Mouse (Mus musculus) heart, embryonic 15.5 days (tissue): ENCODE data around the gene 4930518I15Rik. TPM values are rescaled to one million over a fixed set of nuclear protein-coding genes. Genes with fewer than 3 reads are reported as not detected.
"Not testable (repeated sequence)": the region's sequence is repeated elsewhere in the genome, so short reads cannot be mapped to it uniquely, and the experiment has no call there.

Source experiments
- ATAC-seq: fragments of 200-750 bp; cut with Nextera tagmentation; replicated peaks from 2 replicates; pipeline ENCODE4 v1.8.0; 2017; ENCODE audit warnings: low read depth, moderate TSS enrichment; ENCODE audit not compliant: insufficient number of reproducible peaks, insufficient read depth, low FRiP score
- H3K27ac ChIP-seq: fragments of 300-500 bp; sonication (generic); 2 replicates; pipeline ENCODE4 v1.5.1; 2015; ENCODE audit warnings: mild to moderate bottlenecking, inconsistent platforms
- H3K27me3 ChIP-seq: fragments of 300-500 bp; sonication (generic); 2 replicates; pipeline ENCODE4 v1.6.1; 2015; ENCODE audit warnings: inconsistent platforms
- H3K36me3 ChIP-seq: fragments of 300-500 bp; sonication (generic); 2 replicates; pipeline ENCODE4 v1.6.1; 2015; ENCODE audit warnings: mild to moderate bottlenecking, inconsistent platforms
- H3K4me1 ChIP-seq: fragments of 300-500 bp; sonication (generic); replicated peaks from 2 replicates; pipeline ENCODE4 v1.6.1; 2015; ENCODE audit warnings: inconsistent platforms
- H3K4me2 ChIP-seq: fragments of 300-500 bp; sonication (generic); 2 replicates; pipeline ENCODE4 v1.6.1; 2015; ENCODE audit warnings: inconsistent platforms, mild to moderate bottlenecking, moderate library complexity
- H3K4me3 ChIP-seq: fragments of 300-500 bp; sonication (generic); 2 replicates; pipeline ENCODE4 v1.5.1; 2015; ENCODE audit warnings: mild to moderate bottlenecking, inconsistent platforms
- H3K9ac ChIP-seq: fragments of 300-500 bp; sonication (generic); 2 replicates; pipeline ENCODE4 v1.6.1; 2015; ENCODE audit warnings: mild to moderate bottlenecking, inconsistent platforms
- H3K9me3 ChIP-seq: fragments of 300-500 bp; sonication (generic); replicated peaks from 2 replicates; pipeline ENCODE4 v1.6.1; 2016; ENCODE audit warnings: inconsistent platforms
- WGBS: fragments of 180-500 bp; shearing (Covaris S2); methylation state at CpG from one replicate; pipeline ENCODE4 v1.1.7; 2015; ENCODE audit warnings: mixed read lengths; 5-methylcytosine and 5-hydroxymethylcytosine counted together
- polyA plus RNA-seq: library from polyadenylated mRNA; unstranded; fragments of >200 nt; fragmentation: Nextera tagmentation; extraction: Ambion mirVana; gene quantifications from 2 replicates; pipeline ENCODE4 v1.2.1, GENCODE M21; 2015

The 4930518I15Rik gene
- polyA plus RNA-seq, 1 experiment from 2014 or later, result 5.7 TPM

- Histone ChIP-seq H3K9ac (peak overlapping the region; percentile 95), H3K4me2 (peak overlapping the region; percentile 86), H3K27ac (peak overlapping the region; percentile 95), H3K9me3 (no peaks in the 10 kb centered on the region), H3K27me3 (no peaks in the 10 kb centered on the region), H3K4me1 (peaks cover 65% of the 10 kb centered on the region), H3K36me3 (peaks cover 17% of the 10 kb centered on the region), H3K4me3 (peak overlapping the region; percentile 73)
- ATAC-seq, result no peak
- WGBS, result 14% methylated on average over 20 of the region's 20 CpGs
These were observed 15.7 kb downstream of the 4930518I15Rik start for GRCm38 (mm10) chr2:156841841-156842706.

- Histone ChIP-seq H3K27me3 (no peaks in the 10 kb centered on the region), H3K9ac (peak overlapping the region; percentile 95), H3K4me3 (peak overlapping the region; percentile 73), H3K27ac (peak overlapping the region; percentile 95), H3K9me3 (no peaks in the 10 kb centered on the region), H3K36me3 (peaks cover 15% of the 10 kb centered on the region), H3K4me1 (peaks cover 65% of the 10 kb centered on the region), H3K4me2 (peak overlapping the region; percentile 86)
- 0 out of 2 replicates have a peak, but pooled peaks have one; percentile 3 for ATAC-seq
- WGBS, result under 1% methylated on average over 41 of the region's 42 CpGs
These were observed 16.5 kb downstream of the 4930518I15Rik start for GRCm38 (mm10) chr2:156841028-156841840.

GRCm38 (mm10) chr2:156840301-156841027 is 17.3 kb downstream of the 4930518I15Rik start:
- peaks cover 60% of the 10 kb centered on the region for H3K4me1 ChIP-seq
- peaks cover 20% of the 10 kb centered on the region for H3K36me3 ChIP-seq
- under 1% methylated on average over 66 of the region's 79 CpGs for WGBS
- H3K27ac ChIP-seq, result peak overlapping the region; percentile 95
- peak overlapping the region; percentile 95 for H3K9ac ChIP-seq
- no peaks in the 10 kb centered on the region for H3K9me3 ChIP-seq
- no peaks in the 10 kb centered on the region for H3K27me3 ChIP-seq
- H3K4me2 ChIP-seq, result peak overlapping the region; percentile 86
- peak; percentile 16 for ATAC-seq
- peak overlapping the region; percentile 73 for H3K4me3 ChIP-seq

- H3K9ac ChIP-seq, result peak within 1 kb of the TSS; percentile 95
- WGBS, result 2% methylated on average over 61 of the region's 61 CpGs
- ATAC-seq, result peak; percentile 89
- H3K9me3 ChIP-seq, result no peaks in the 10 kb centered on the region
- no peaks in the 10 kb centered on the region for H3K27me3 ChIP-seq
- H3K36me3 ChIP-seq, result peaks cover 22% of the 10 kb centered on the region
- H3K4me1 ChIP-seq, result peaks cover 51% of the 10 kb centered on the region
- peak within 1 kb of the TSS; percentile 86 for H3K4me2 ChIP-seq
- H3K4me3 ChIP-seq, result peak within 1 kb of the TSS; percentile 73
- peak within 1 kb of the TSS; percentile 95 for H3K27ac ChIP-seq
These were observed 18.2 kb downstream of the 4930518I15Rik start, which contains the start of gene Tgif2 for GRCm38 (mm10) chr2:156839319-156840191. Gene Tgif2 (plus strand): TSS chr2:156840007.

- ATAC-seq, result no peak
- H3K4me3 ChIP-seq, result peak overlapping the region; percentile 73
- no peak overlapping the region for H3K9ac ChIP-seq
- H3K4me1 ChIP-seq, result peaks cover 44% of the 10 kb centered on the region
- no peaks in the 10 kb centered on the region for H3K27me3 ChIP-seq
- peaks cover 29% of the 10 kb centered on the region for H3K36me3 ChIP-seq
- H3K9me3 ChIP-seq, result no peaks in the 10 kb centered on the region
- H3K4me2 ChIP-seq, result peak overlapping the region; percentile 86
- WGBS, result 68% methylated on average over 6 of the region's 6 CpGs
- peak overlapping the region; percentile 95 for H3K27ac ChIP-seq
These were observed 18.9 kb downstream of the 4930518I15Rik start for GRCm38 (mm10) chr2:156838839-156839238.

GRCm38 (mm10) chr2:156834336-156834735 is 23.4 kb downstream of the 4930518I15Rik start:
- H3K9ac ChIP-seq, result no peak overlapping the region
- no peak for ATAC-seq
- H3K4me3 ChIP-seq, result no peak overlapping the region
- peaks cover 15% of the 10 kb centered on the region for H3K4me1 ChIP-seq
- H3K9me3 ChIP-seq, result no peaks in the 10 kb centered on the region
- no peak overlapping the region for H3K4me2 ChIP-seq
- H3K27me3 ChIP-seq, result no peaks in the 10 kb centered on the region
- H3K27ac ChIP-seq, result no peak overlapping the region
- WGBS, result 93% methylated on average over 11 of the region's 11 CpGs
- H3K36me3 ChIP-seq, result peaks cover 71% of the 10 kb centered on the region

- not testable (repeated sequence) for H3K9me3 ChIP-seq, ATAC-seq, H3K9ac ChIP-seq, H3K4me3 ChIP-seq, H3K4me1 ChIP-seq, H3K4me2 ChIP-seq, H3K27ac ChIP-seq, H3K36me3 ChIP-seq, H3K27me3 ChIP-seq
- WGBS, result 77% methylated on average over 6 of the region's 6 CpGs
These were observed 32.6 kb downstream of the 4930518I15Rik start for GRCm38 (mm10) chr2:156825128-156825527.

- H3K36me3 ChIP-seq, result no peaks in the 10 kb centered on the region
- no peaks in the 10 kb centered on the region for H3K27me3 ChIP-seq
- no peak overlapping the region for H3K4me2 ChIP-seq
- ATAC-seq, result no peak
- H3K4me1 ChIP-seq, result peaks cover 10% of the 10 kb centered on the region
- no peaks in the 10 kb centered on the region for H3K9me3 ChIP-seq
- no peak overlapping the region for H3K9ac ChIP-seq
- WGBS, result 79% methylated on average over 1 of the region's 1 CpGs
- H3K27ac ChIP-seq, result no peak overlapping the region
- H3K4me3 ChIP-seq, result no peak overlapping the region
These were observed 41.6 kb downstream of the 4930518I15Rik start for GRCm38 (mm10) chr2:156816116-156816515.

GRCm38 (mm10) chr2:156815412-156815811 is 42.3 kb downstream of the 4930518I15Rik start:
- Histone ChIP-seq H3K27me3 (no peaks in the 10 kb centered on the region), H3K4me1 (peaks cover 10% of the 10 kb centered on the region), H3K27ac (no peak overlapping the region), H3K4me3 (no peak overlapping the region), H3K4me2 (no peak overlapping the region), H3K9ac (no peak overlapping the region), H3K36me3 (no peaks in the 10 kb centered on the region), H3K9me3 (no peaks in the 10 kb centered on the region)
- ATAC-seq, result no peak
- WGBS, result 62% methylated on average over 3 of the region's 3 CpGs

GRCm38 (mm10) chr2:156814893-156815292 is 42.9 kb downstream of the 4930518I15Rik start:
- Histone ChIP-seq H3K9ac (no peak overlapping the region), H3K4me3 (no peak overlapping the region), H3K4me1 (peaks cover 11% of the 10 kb centered on the region), H3K4me2 (no peak overlapping the region), H3K9me3 (no peaks in the 10 kb centered on the region), H3K27ac (peak overlapping the region; percentile 63), H3K36me3 (no peaks in the 10 kb centered on the region), H3K27me3 (no peaks in the 10 kb centered on the region)
- no peak for ATAC-seq
- 23% methylated on average over 5 of the region's 5 CpGs for WGBS
